Mouse (Mus musculus): ENCODE measurements around the gene Npy2r.

GRCm38 (mm10) chr3:82524792-82525191 lies 23.1 kb downstream of the Npy2r start:
- TF ChIP-seq POLR2A (IDR thresholded peaks at IDR 0.05; ENCODE audit: low read depth, low read length) (no peak), CTCF (conservative IDR thresholded peaks at IDR 0.05; ENCODE audit: insufficient read depth, insufficient read length, low read depth, low read length) (no peak)

Data from kidney, adult 2 months (tissue).